Mouse (Mus musculus) bone marrow, adult 2 months (tissue): Measurements from ENCODE around the gene Atp8b3.

ENCODE experiments used
- CTCF ChIP-seq: fragments of 200-500 bp; IDR thresholded peaks from 2 replicates; pipeline ENCODE4 v1.5.1; 2011; ENCODE audit warnings: low read length, control low read depth; ENCODE audit not compliant: control insufficient read depth, insufficient read depth
- POLR2A ChIP-seq: fragments of 200-500 bp; IDR thresholded peaks from 2 replicates; pipeline ENCODE4 v1.6.1; 2011; ENCODE audit warnings: low read depth, mild to moderate bottlenecking, control low read depth, low read length, borderline replicate concordance; ENCODE audit not compliant: control insufficient read depth

- peak; percentile 81 for TF ChIP-seq CTCF
- TF ChIP-seq POLR2A = no peak
Observed at GRCm38 (mm10) chr10:80506222-80506621, 32.7 kb downstream of the Atp8b3 start.
